Mouse (Mus musculus) limb, embryonic 14.5 days (tissue): ENCODE measurements around the gene Pink1. TPM values are rescaled to one million over a fixed set of nuclear protein-coding genes. Genes with fewer than 3 reads are reported as not detected.

Experiments
- ATAC-seq: fragments of 200-750 bp; cut with Nextera tagmentation; 2 replicates; pipeline ENCODE4 v1.8.0; 2017; ENCODE audit warnings: low read depth, moderate number of reproducible peaks, moderate TSS enrichment; ENCODE audit not compliant: low FRiP score
- DNase-seq: peaks from one replicate; pipeline ENCODE4 v3.0.0-alpha.2; 2015; ENCODE audit warnings: low spot score
- H3K27ac ChIP-seq: fragments of 300-500 bp; sonication (generic); replicated peaks from 2 replicates; pipeline ENCODE4 v1.5.1; 2014; ENCODE audit warnings: low read depth, mild to moderate bottlenecking, low read length, moderate library complexity, mixed read lengths
- H3K27me3 ChIP-seq: fragments of 300-500 bp; sonication (generic); 2 replicates; pipeline ENCODE4 v1.6.1; 2014; ENCODE audit warnings: low read length, mixed read lengths; ENCODE audit not compliant: control insufficient read depth, insufficient read depth
- H3K36me3 ChIP-seq: fragments of 300-500 bp; sonication (generic); 2 replicates; pipeline ENCODE4 v1.6.1; 2014; ENCODE audit warnings: mild to moderate bottlenecking, low read length, moderate library complexity, mixed read lengths; ENCODE audit not compliant: control insufficient read depth, insufficient read depth
- H3K4me1 ChIP-seq: fragments of 300-500 bp; sonication (generic); 2 replicates; pipeline ENCODE4 v1.6.1; 2014; ENCODE audit warnings: antibody characterized with exemption, low read length, mixed read lengths; ENCODE audit not compliant: control insufficient read depth, insufficient read depth
- H3K4me2 ChIP-seq: fragments of 300-500 bp; sonication (generic); replicated peaks from 2 replicates; pipeline ENCODE4 v1.6.1; 2014; ENCODE audit warnings: low read depth, mild to moderate bottlenecking, low read length, moderate library complexity; ENCODE audit not compliant: severe bottlenecking
- H3K4me3 ChIP-seq: fragments of 300-500 bp; sonication (generic); replicated peaks from 2 replicates; pipeline ENCODE4 v1.5.1; 2014; ENCODE audit warnings: low read length
- H3K9ac ChIP-seq: fragments of 300-500 bp; sonication (generic); 2 replicates; pipeline ENCODE4 v1.6.1; 2014; ENCODE audit warnings: mild to moderate bottlenecking, low read depth, low read length, moderate library complexity; ENCODE audit not compliant: severe bottlenecking
- H3K9me3 ChIP-seq: fragments of 300-500 bp; sonication (generic); 2 replicates; pipeline ENCODE4 v1.6.1; 2016; ENCODE audit warnings: low read length; ENCODE audit not compliant: control insufficient read depth
- POLR2A ChIP-seq: fragments of 200-500 bp; IDR thresholded peaks from 2 replicates; pipeline ENCODE4 v1.8.0; 2012; ENCODE audit warnings: inconsistent platforms, mild to moderate bottlenecking, moderate library complexity, borderline replicate concordance; ENCODE audit not compliant: insufficient read depth, insufficient read length; ENCODE audit errors: extremely low read depth
- WGBS: fragments of 180-500 bp; shearing (Covaris S2); extraction: QIAGEN DNeasy Blood & Tissue Kit; methylation state at CpG from one replicate; pipeline ENCODE4 v1.1.7; 2014; 5-methylcytosine and 5-hydroxymethylcytosine counted together
- polyA plus RNA-seq, 2 experiments: library from polyadenylated mRNA; depleted of rRNA in 1 of 2; stranded (reverse) in 1 of 2; unstranded in 1 of 2; fragments of >200 nt; fragmentation: Nextera tagmentation in 1 of 2; extraction: Ambion mirVana in 1 of 2; gene quantifications; 2 replicates each; pipeline versions ENCODE4 v1.2.1 to v1.2.3; 2012 to 2014

Gene Pink1
- polyA plus RNA-seq, 2 experiments = 35.5 to 44.0 TPM

- Histone ChIP-seq H3K27me3 (no peaks in the 10 kb centered on the region), H3K36me3 (no peaks in the 10 kb centered on the region), H3K4me1 (no peaks in the 10 kb centered on the region), H3K4me2 (no peak overlapping the region), H3K4me3 (no peak overlapping the region), H3K9me3 (no peaks in the 10 kb centered on the region), H3K27ac (no peak overlapping the region), H3K9ac (no peak overlapping the region)
- 80% methylated on average over 6 of the region's 6 CpGs for WGBS
- DNase-seq (no peak), ATAC-seq (no peak)
- no peak for TF ChIP-seq POLR2A
Observed at GRCm38 (mm10) chr4:138335648-138336047, 9.5 kb upstream of the Pink1 start.

- DNase-seq = no peak
- Histone ChIP-seq H3K27ac (no peak overlapping the region), H3K27me3 (no peaks in the 10 kb centered on the region), H3K9ac (no peak overlapping the region), H3K36me3 (no peaks in the 10 kb centered on the region), H3K9me3 (no peaks in the 10 kb centered on the region), H3K4me2 (no peak overlapping the region), H3K4me1 (no peaks in the 10 kb centered on the region), H3K4me3 (no peak overlapping the region)
- no peak for TF ChIP-seq POLR2A
- WGBS = 84% methylated on average over 12 of the region's 12 CpGs
- no peak for ATAC-seq
Observed at GRCm38 (mm10) chr4:138335036-138335435, 8.9 kb upstream of the Pink1 start.

GRCm38 (mm10) chr4:138333135-138333534 is 7.0 kb upstream of the Pink1 start:
- WGBS = 86% methylated on average over 4 of the region's 4 CpGs
- TF ChIP-seq POLR2A = no peak

GRCm38 (mm10) chr4:138331647-138332046 is 5.5 kb upstream of the Pink1 start:
- H3K36me3 ChIP-seq = no peaks in the 10 kb centered on the region
- no peak overlapping the region for H3K4me3 ChIP-seq
- 79% methylated on average over 9 of the region's 9 CpGs for WGBS
- no peak for TF ChIP-seq POLR2A
- peaks cover under 1% of the 10 kb centered on the region; the same call in 1 of the 2 replicates for H3K4me1 ChIP-seq
- ATAC-seq (no peak), DNase-seq (no peak)
- H3K4me2 ChIP-seq = no peak overlapping the region
- no peak overlapping the region for H3K27ac ChIP-seq
- H3K27me3 ChIP-seq = no peaks in the 10 kb centered on the region
- H3K9me3 ChIP-seq = no peaks in the 10 kb centered on the region
- no peak overlapping the region for H3K9ac ChIP-seq

More at GRCm38 (mm10) chr4:138333135-138333534, 7.0 kb upstream of the Pink1 start:
- no peak overlapping the region for H3K4me3 ChIP-seq
- ATAC-seq (no peak), DNase-seq (no peak)
- no peaks in the 10 kb centered on the region for H3K27me3 ChIP-seq
- no peaks in the 10 kb centered on the region for H3K9me3 ChIP-seq
- H3K27ac ChIP-seq = no peak overlapping the region
- H3K4me2 ChIP-seq = no peak overlapping the region
- H3K36me3 ChIP-seq = no peaks in the 10 kb centered on the region
- H3K4me1 ChIP-seq = no peaks in the 10 kb centered on the region
- no peak overlapping the region for H3K9ac ChIP-seq

GRCm38 (mm10) chr4:138330264-138330671 is 4.2 kb upstream of the Pink1 start:
- Histone ChIP-seq H3K36me3 (no peaks in the 10 kb centered on the region), H3K27me3 (no peaks in the 10 kb centered on the region), H3K27ac (no peak overlapping the region), H3K9ac (no peak overlapping the region), H3K9me3 (no peaks in the 10 kb centered on the region), H3K4me2 (no peak overlapping the region), H3K4me1 (peaks cover 4% of the 10 kb centered on the region; the same call in 1 of the 2 replicates), H3K4me3 (no peak overlapping the region)
- 21% methylated on average over 15 of the region's 15 CpGs for WGBS
- no peak for ATAC-seq
- TF ChIP-seq POLR2A = no peak
- no peak for DNase-seq
